In the genomic region with DNA sequence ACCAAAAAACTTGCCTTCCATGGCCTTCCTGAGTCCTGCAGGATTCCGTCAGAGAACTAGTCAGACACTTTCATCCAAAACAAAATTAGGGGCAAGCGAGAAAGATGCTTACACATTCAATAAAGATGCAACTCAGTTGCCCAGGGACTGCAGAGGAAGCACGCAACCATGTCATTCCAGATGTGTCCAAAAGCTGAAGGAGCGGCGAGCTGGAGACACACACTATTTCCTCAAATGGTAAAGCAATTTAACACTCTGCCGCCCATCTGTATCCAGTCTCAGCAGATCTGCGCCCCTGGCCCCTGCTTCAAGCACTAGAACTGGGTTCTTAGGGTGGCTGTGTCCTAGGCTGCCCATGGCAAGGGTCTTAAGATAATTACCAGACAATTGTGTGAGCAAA, we compare ENCODE assay signal across 23 mouse cellular contexts.
A peak's percentile ranks its signal among the peaks of the same experiment; 100 is the strongest.
DNase-seq lines count a peak whose midpoint lies in the region; ATAC-seq and TF ChIP-seq lines count a peak whose summit lies in the region.
"Had no signal": no experiment of that assay in that cellular context is flagged by ENCODE, and none has a peak within 500 bp of the region (broad histone marks: within the 10 kb centered on the region; RNA-seq: fewer than 3 reads in every experiment).

No protein-coding gene starts in this region.

- peak; percentile 58 for DNase-seq in kidney, postnatal 0 days (ENCODE audit: low spot score)
- no peak for DNase-seq in kidney, adult 2 months
- DNase-seq in NIH3T3 (ENCODE audit: low read depth) = peak; percentile 23
- DNase-seq in right cerebral cortex, postnatal 25 days = no peak
- no peak for DNase-seq in thymus, adult 18-20 months
- DNase-seq: adrenal gland, postnatal 10 days; cerebellum, adult 11-12 months; cerebellum, adult 9-11 months; heart, postnatal 14 days; kidney, adult 8-10 months; kidney, postnatal 25 days; lung, adult 18-20 months; lung, postnatal 10 days had no signal

- TF ChIP-seq CTCF in kidney, postnatal 0 days (IDR thresholded peaks at IDR 0.05; ENCODE audit: low read depth) = no peak
- TF ChIP-seq CTCF in kidney, adult 2 months (conservative IDR thresholded peaks at IDR 0.05; ENCODE audit: insufficient read depth, insufficient read length, low read depth, low read length) = no peak
- no peak for TF ChIP-seq CTCF in embryonic fibroblast, embryonic 13.5 days (IDR thresholded peaks at IDR 0.05; ENCODE audit: borderline replicate concordance, insufficient read depth, low read length)

- H3K9ac ChIP-seq in kidney, postnatal 0 days (ENCODE audit: low read depth, low read length) = no peak overlapping the region
- H3K9ac ChIP-seq: forebrain, embryonic 15.5 days; limb, embryonic 13.5 days; liver, embryonic 12.5 days; midbrain, embryonic 15.5 days; neural tube, embryonic 12.5 days had no signal

- H3K4me1 ChIP-seq in kidney, postnatal 0 days (replicated peaks; ENCODE audit: insufficient read depth, low read length) = no peaks in the 10 kb centered on the region
- H3K4me1 ChIP-seq in kidney, adult 2 months (ENCODE audit: control insufficient read depth, insufficient read depth, low read length) = no peaks in the 10 kb centered on the region
- peaks cover 10% of the 10 kb centered on the region for H3K4me1 ChIP-seq in embryonic fibroblast, embryonic 13.5 days (ENCODE audit: control insufficient read depth, insufficient read depth, low read length)
- H3K4me1 ChIP-seq: forebrain, embryonic 15.5 days; limb, embryonic 13.5 days; midbrain, embryonic 15.5 days; neural tube, embryonic 12.5 days had no signal

- no peak for ATAC-seq in kidney, postnatal 0 days (replicated peaks; ENCODE audit: low FRiP score, low read depth)
- ATAC-seq: forebrain, embryonic 15.5 days; hindbrain, embryonic 16.5 days; liver, embryonic 12.5 days; midbrain, embryonic 15.5 days had no signal

- 48% methylated on average over 7 of the region's 7 CpGs for WGBS in kidney, postnatal 0 days
- 80% methylated on average over 7 of the region's 7 CpGs for WGBS in kidney, adult 2 months

- H3K4me2 ChIP-seq in kidney, postnatal 0 days (ENCODE audit: low read length) = no peak overlapping the region
- H3K4me2 ChIP-seq: forebrain, embryonic 15.5 days; limb, embryonic 13.5 days; liver, embryonic 12.5 days; midbrain, embryonic 15.5 days; neural tube, embryonic 12.5 days had no signal

- no peak overlapping the region for H3K27ac ChIP-seq in kidney, postnatal 0 days
- H3K27ac ChIP-seq in kidney, adult 2 months (ENCODE audit: insufficient read depth, low read depth, low read length) = no peak overlapping the region
- H3K27ac ChIP-seq in embryonic fibroblast, embryonic 13.5 days (ENCODE audit: insufficient read depth, low read length) = peak overlapping the region; percentile 92
- H3K27ac ChIP-seq: forebrain, embryonic 15.5 days; limb, embryonic 13.5 days; liver, embryonic 12.5 days; midbrain, embryonic 10.5 days; midbrain, embryonic 15.5 days; neural tube, embryonic 12.5 days had no signal

- H3K27me3 ChIP-seq in kidney, postnatal 0 days (ENCODE audit: insufficient read depth, low read length) = no peaks in the 10 kb centered on the region
- no peaks in the 10 kb centered on the region for H3K27me3 ChIP-seq in kidney, adult 2 months (replicated peaks; ENCODE audit: control insufficient read depth, insufficient read depth, low read length)
- H3K27me3 ChIP-seq: forebrain, embryonic 15.5 days; limb, embryonic 13.5 days; liver, embryonic 12.5 days; midbrain, embryonic 15.5 days; neural tube, embryonic 12.5 days; Patski had no signal

- TF ChIP-seq POLR2A in kidney, adult 2 months (IDR thresholded peaks at IDR 0.05; ENCODE audit: low read depth, low read length) = no peak
- no peak for TF ChIP-seq POLR2A in embryonic fibroblast, embryonic 13.5 days (IDR thresholded peaks at IDR 0.05; ENCODE audit: low read depth, low read length)

- no peaks in the 10 kb centered on the region for H3K9me3 ChIP-seq in kidney, postnatal 0 days (replicated peaks; ENCODE audit: low read length)
- H3K9me3 ChIP-seq: forebrain, embryonic 15.5 days; G1E; midbrain, embryonic 15.5 days; neural tube, embryonic 12.5 days had no signal

- 0 out of 2 replicates have a peak, but pooled peaks cover 6% of the 10 kb centered on the region for H3K36me3 ChIP-seq in kidney, postnatal 0 days (ENCODE audit: insufficient read depth, low read length)
- H3K36me3 ChIP-seq in kidney, adult 2 months (ENCODE audit: control insufficient read depth, insufficient read depth, low read length) = no peaks in the 10 kb centered on the region; the same call in 1 of the 2 replicates
- H3K36me3 ChIP-seq: forebrain, embryonic 15.5 days; midbrain, embryonic 15.5 days had no signal

- H3K4me3 ChIP-seq in kidney, postnatal 0 days (replicated peaks; ENCODE audit: low read depth, low read length) = no peak overlapping the region
- H3K4me3 ChIP-seq in kidney, adult 2 months (ENCODE audit: insufficient read depth, low read depth, low read length) = no peak overlapping the region
- no peak overlapping the region for H3K4me3 ChIP-seq in embryonic fibroblast, embryonic 13.5 days (ENCODE audit: insufficient read depth, low read length)
- H3K4me3 ChIP-seq: forebrain, embryonic 15.5 days; limb, embryonic 13.5 days; liver, embryonic 12.5 days; midbrain, embryonic 10.5 days; midbrain, embryonic 15.5 days; neural tube, embryonic 12.5 days had no signal

Comparison
In these comparisons a context has a peak if more than half of its experiments do, and no peak if none do; other contexts are left out.
1. DNase-seq: peak in kidney, postnatal 0 days (single experiment) and NIH3T3 (single experiment); none in kidney, adult 2 months (single experiment), right cerebral cortex, postnatal 25 days (single experiment) and thymus, adult 18-20 months (0 of 2).